Mouse (Mus musculus) embryonic facial prominence, embryonic 14.5 days (tissue): ENCODE results near the gene Gm17482. TPM values are rescaled to one million over a fixed set of nuclear protein-coding genes. Genes with fewer than 3 reads are reported as not detected.

ENCODE experiments used
- ATAC-seq: fragments of 200-750 bp; cut with Nextera tagmentation; 2 replicates; pipeline ENCODE4 v1.8.0; 2017; ENCODE audit warnings: low read depth, moderate number of reproducible peaks, moderate TSS enrichment
- DNase-seq: peaks from one replicate; pipeline ENCODE4 v3.0.0-alpha.2; 2015; ENCODE audit warnings: low spot score
- H3K27ac ChIP-seq: fragments of 300-500 bp; sonication (generic); replicated peaks from 2 replicates; pipeline ENCODE4 v1.5.1; 2014; ENCODE audit warnings: low read depth, mild to moderate bottlenecking, low read length, moderate library complexity
- H3K27me3 ChIP-seq: fragments of 300-500 bp; sonication (generic); replicated peaks from 2 replicates; pipeline ENCODE4 v1.6.1; 2014; ENCODE audit warnings: low read length; ENCODE audit not compliant: control insufficient read depth, insufficient read depth
- H3K36me3 ChIP-seq: fragments of 300-500 bp; sonication (generic); 2 replicates; pipeline ENCODE4 v1.6.1; 2014; ENCODE audit warnings: low read length, mixed read lengths; ENCODE audit not compliant: control insufficient read depth, insufficient read depth
- H3K4me1 ChIP-seq: fragments of 300-500 bp; sonication (generic); 2 replicates; pipeline ENCODE4 v1.6.1; 2014; ENCODE audit warnings: antibody characterized with exemption, low read length; ENCODE audit not compliant: control insufficient read depth, insufficient read depth
- H3K4me2 ChIP-seq: fragments of 300-500 bp; sonication (generic); 2 replicates; pipeline ENCODE4 v1.6.1; 2014; ENCODE audit warnings: low read depth, mild to moderate bottlenecking, low read length, moderate library complexity, mixed read lengths
- H3K4me3 ChIP-seq: fragments of 300-500 bp; sonication (generic); 2 replicates; pipeline ENCODE4 v1.5.1; 2014; ENCODE audit warnings: low read depth, mild to moderate bottlenecking, low read length
- H3K9ac ChIP-seq: fragments of 300-500 bp; sonication (generic); 2 replicates; pipeline ENCODE4 v1.6.1; 2014; ENCODE audit warnings: low read depth, mild to moderate bottlenecking, low read length, moderate library complexity, mixed read lengths
- H3K9me3 ChIP-seq: fragments of 300-500 bp; sonication (generic); 2 replicates; pipeline ENCODE4 v1.6.1; 2016; ENCODE audit warnings: low read length; ENCODE audit not compliant: control insufficient read depth
- WGBS: fragments of 180-500 bp; shearing (Covaris S2); extraction: QIAGEN DNeasy Blood & Tissue Kit; methylation state at CpG from one replicate; pipeline ENCODE4 v1.1.7; 2014; 5-methylcytosine and 5-hydroxymethylcytosine counted together
- polyA plus RNA-seq: library from polyadenylated mRNA; unstranded; fragments of >200 nt; fragmentation: Nextera tagmentation; extraction: Ambion mirVana; gene quantifications from 2 replicates; pipeline ENCODE4 v1.2.1, GENCODE M21; 2014

Gm17482 gene
- polyA plus RNA-seq, 1 experiment from 2014 or later = not detected

- Histone ChIP-seq H3K36me3 (no peaks in the 10 kb centered on the region), H3K27ac (no peak overlapping the region), H3K9me3 (no peaks in the 10 kb centered on the region), H3K27me3 (no peaks in the 10 kb centered on the region), H3K4me2 (no peak overlapping the region), H3K4me1 (peaks cover 6% of the 10 kb centered on the region; the same call in 1 of the 2 replicates), H3K9ac (no peak overlapping the region), H3K4me3 (no peak overlapping the region)
- no peak for ATAC-seq
- DNase-seq = no peak
- 83% methylated on average over 3 of the region's 3 CpGs for WGBS
Observed at GRCm38 (mm10) chr6:115255171-115255570, 28.0 kb downstream of the Gm17482 start.

GRCm38 (mm10) chr6:115260507-115260906, 33.4 kb downstream of the Gm17482 start:
- WGBS = 88% methylated on average over 3 of the region's 3 CpGs
- Histone ChIP-seq H3K9ac (no peak overlapping the region), H3K27ac (no peak overlapping the region), H3K36me3 (no peaks in the 10 kb centered on the region), H3K4me2 (no peak overlapping the region), H3K9me3 (no peaks in the 10 kb centered on the region), H3K27me3 (no peaks in the 10 kb centered on the region), H3K4me1 (no peaks in the 10 kb centered on the region), H3K4me3 (no peak overlapping the region)
- ATAC-seq (no peak), DNase-seq (no peak)

- 70% methylated on average over 5 of the region's 5 CpGs for WGBS
- ATAC-seq (no peak), DNase-seq (no peak)
- H3K4me1 ChIP-seq = peaks cover under 1% of the 10 kb centered on the region; the same call in 1 of the 2 replicates
- no peaks in the 10 kb centered on the region for H3K27me3 ChIP-seq
- no peaks in the 10 kb centered on the region for H3K36me3 ChIP-seq
- no peaks in the 10 kb centered on the region for H3K9me3 ChIP-seq
- H3K4me2 ChIP-seq = no peak overlapping the region
- H3K4me3 ChIP-seq = no peak overlapping the region
- no peak overlapping the region for H3K27ac ChIP-seq
- no peak overlapping the region for H3K9ac ChIP-seq
Observed at GRCm38 (mm10) chr6:115266791-115267190, 39.6 kb downstream of the Gm17482 start.

- no peak overlapping the region for H3K27ac ChIP-seq
- ATAC-seq = peak; percentile 81
- H3K36me3 ChIP-seq = no peaks in the 10 kb centered on the region
- H3K4me3 ChIP-seq = no peak overlapping the region
- no peaks in the 10 kb centered on the region for H3K9me3 ChIP-seq
- peaks cover 3% of the 10 kb centered on the region; the same call in 1 of the 2 replicates for H3K4me1 ChIP-seq
- H3K27me3 ChIP-seq = no peaks in the 10 kb centered on the region
- no peak overlapping the region for H3K4me2 ChIP-seq
- 43% methylated on average over 2 of the region's 2 CpGs for WGBS
- DNase-seq = peak; percentile 81
- H3K9ac ChIP-seq = no peak overlapping the region
Observed at GRCm38 (mm10) chr6:115267916-115268315, 40.8 kb downstream of the Gm17482 start.

DNA sequence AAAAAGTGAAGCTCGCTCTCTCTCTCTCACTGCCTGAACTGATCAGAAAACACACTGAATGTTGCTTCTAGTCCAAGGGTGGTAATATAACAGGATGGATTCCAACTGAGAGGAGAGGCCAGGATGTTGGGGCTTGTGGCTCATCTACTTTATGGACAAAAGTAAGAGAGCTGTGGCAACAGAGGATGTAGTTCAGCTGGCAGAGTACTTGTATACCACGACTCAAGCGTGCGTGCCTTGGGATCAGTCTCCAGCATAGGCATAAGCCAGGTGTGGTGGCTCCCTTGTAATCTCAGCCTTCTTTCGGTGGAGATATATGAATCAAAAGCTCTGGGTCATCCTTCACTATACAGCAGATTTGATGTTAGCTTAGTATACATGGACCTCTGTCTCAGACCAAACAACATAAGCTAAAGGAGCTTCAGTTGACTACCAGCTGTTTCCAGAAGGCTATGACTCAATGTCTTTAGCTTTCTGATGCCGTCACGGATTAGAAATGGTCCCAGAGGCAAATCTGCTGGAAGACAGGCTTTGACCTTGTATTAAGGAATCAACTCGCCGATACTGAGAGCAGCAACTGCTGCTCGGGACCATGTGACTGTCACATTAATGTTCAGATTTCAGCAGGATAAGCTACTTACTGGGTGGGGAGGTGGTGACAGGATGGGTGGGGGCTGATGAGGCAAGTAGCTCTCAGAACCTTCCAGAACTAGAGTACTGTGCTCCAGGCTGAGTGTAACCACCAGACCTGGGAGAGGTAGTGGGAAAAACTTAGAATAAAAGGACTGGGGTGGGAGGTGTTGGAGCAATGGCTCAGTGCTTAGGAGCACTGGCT, 41.6 kb downstream of the Gm17482 start:
- no peak for ATAC-seq
- no peak overlapping the region for H3K4me2 ChIP-seq
- whole genome bisulfite sequencing = 81% methylated on average over 10 of the region's 10 CpGs
- H3K4me3 ChIP-seq = no peak overlapping the region
- no peak overlapping the region for H3K9ac ChIP-seq
- peaks cover 3% of the 10 kb centered on the region; the same call in 1 of the 2 replicates for H3K4me1 ChIP-seq
- H3K27ac ChIP-seq = no peak overlapping the region
- DNase-seq = no peak
- H3K36me3 ChIP-seq = no peaks in the 10 kb centered on the region
- no peaks in the 10 kb centered on the region for H3K27me3 ChIP-seq
- no peaks in the 10 kb centered on the region for H3K9me3 ChIP-seq

- no peak for ATAC-seq
- H3K4me2 ChIP-seq = no peak overlapping the region
- no peak overlapping the region for H3K9ac ChIP-seq
- no peak overlapping the region for H3K4me3 ChIP-seq
- peaks cover 3% of the 10 kb centered on the region; the same call in 1 of the 2 replicates for H3K4me1 ChIP-seq
- H3K36me3 ChIP-seq = no peaks in the 10 kb centered on the region
- H3K9me3 ChIP-seq = no peaks in the 10 kb centered on the region
- no peak for DNase-seq
- WGBS = 73% methylated on average over 5 of the region's 5 CpGs
- H3K27ac ChIP-seq = no peak overlapping the region
- no peaks in the 10 kb centered on the region for H3K27me3 ChIP-seq
Observed at GRCm38 (mm10) chr6:115269561-115269960, 42.4 kb downstream of the Gm17482 start.

DNA sequence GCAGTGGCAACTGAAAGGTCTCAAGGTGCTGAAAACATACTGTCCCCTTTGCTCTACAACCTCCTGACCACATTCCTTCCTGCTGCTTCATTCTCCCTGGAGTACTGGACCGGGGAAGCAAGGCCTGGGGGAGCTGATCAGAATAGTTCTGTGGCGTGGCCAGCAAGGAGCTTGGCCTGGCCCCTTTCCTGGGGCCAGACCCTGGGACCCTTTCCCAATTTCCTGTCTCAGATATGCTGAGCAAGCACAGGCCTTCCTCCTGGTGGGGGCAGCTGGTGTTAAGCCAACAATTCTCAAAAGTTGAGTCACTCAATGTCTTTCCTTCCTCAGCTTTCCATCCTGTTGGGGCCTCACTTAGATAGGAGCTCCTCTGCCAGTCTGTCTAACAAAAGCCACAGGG, 42.9 kb downstream of the Gm17482 start:
- Histone ChIP-seq H3K4me1 (peaks cover 3% of the 10 kb centered on the region; the same call in 1 of the 2 replicates), H3K27me3 (no peaks in the 10 kb centered on the region), H3K4me2 (no peak overlapping the region), H3K9me3 (no peaks in the 10 kb centered on the region), H3K9ac (no peak overlapping the region), H3K27ac (no peak overlapping the region), H3K4me3 (no peak overlapping the region), H3K36me3 (no peaks in the 10 kb centered on the region)
- WGBS = 43% methylated on average over 2 of the region's 2 CpGs
- ATAC-seq = no peak
- DNase-seq = no peak

GRCm38 (mm10) chr6:115271326-115271725, 44.2 kb downstream of the Gm17482 start:
- H3K4me3 ChIP-seq = no peak overlapping the region
- no peak for DNase-seq
- peaks cover 3% of the 10 kb centered on the region; the same call in 1 of the 2 replicates for H3K4me1 ChIP-seq
- H3K9me3 ChIP-seq = no peaks in the 10 kb centered on the region
- WGBS = 59% methylated on average over 3 of the region's 3 CpGs
- no peaks in the 10 kb centered on the region for H3K27me3 ChIP-seq
- H3K27ac ChIP-seq = no peak overlapping the region
- no peaks in the 10 kb centered on the region for H3K36me3 ChIP-seq
- H3K9ac ChIP-seq = no peak overlapping the region
- no peak overlapping the region for H3K4me2 ChIP-seq
- no peak for ATAC-seq

DNA sequence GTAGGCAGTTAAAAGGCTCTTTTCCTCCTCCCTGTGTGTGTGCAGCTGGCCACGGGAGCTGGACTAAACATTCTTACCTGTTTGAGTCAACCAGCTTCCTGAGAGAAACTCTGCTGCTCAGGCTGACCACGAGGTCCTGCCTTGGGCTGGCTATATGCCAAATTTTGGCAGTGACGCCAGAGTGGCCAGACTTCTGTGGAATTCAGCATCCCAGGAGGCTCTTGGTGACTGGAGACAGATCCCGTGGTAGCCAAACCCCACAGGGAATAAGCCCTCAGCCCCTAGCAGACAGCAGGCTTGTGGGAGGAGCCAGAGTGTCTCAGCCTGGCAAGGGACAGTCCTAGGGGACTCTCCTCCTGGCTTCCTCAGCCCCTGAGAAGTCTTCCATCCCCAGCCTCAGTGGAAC, 44.7 kb downstream of the Gm17482 start:
- peak; percentile 59 for DNase-seq
- no peaks in the 10 kb centered on the region for H3K36me3 ChIP-seq
- peak; percentile 45; the same call in 1 of the 2 replicates for ATAC-seq
- no peak overlapping the region for H3K4me2 ChIP-seq
- no peak overlapping the region for H3K27ac ChIP-seq
- peaks cover 3% of the 10 kb centered on the region; the same call in 1 of the 2 replicates for H3K4me1 ChIP-seq
- no peaks in the 10 kb centered on the region for H3K9me3 ChIP-seq
- H3K27me3 ChIP-seq = no peaks in the 10 kb centered on the region
- no peak overlapping the region for H3K4me3 ChIP-seq
- H3K9ac ChIP-seq = no peak overlapping the region
- 5% methylated on average over 4 of the region's 4 CpGs for WGBS
